ENCODE assay signal across 7 mouse cellular contexts in the genomic region with DNA sequence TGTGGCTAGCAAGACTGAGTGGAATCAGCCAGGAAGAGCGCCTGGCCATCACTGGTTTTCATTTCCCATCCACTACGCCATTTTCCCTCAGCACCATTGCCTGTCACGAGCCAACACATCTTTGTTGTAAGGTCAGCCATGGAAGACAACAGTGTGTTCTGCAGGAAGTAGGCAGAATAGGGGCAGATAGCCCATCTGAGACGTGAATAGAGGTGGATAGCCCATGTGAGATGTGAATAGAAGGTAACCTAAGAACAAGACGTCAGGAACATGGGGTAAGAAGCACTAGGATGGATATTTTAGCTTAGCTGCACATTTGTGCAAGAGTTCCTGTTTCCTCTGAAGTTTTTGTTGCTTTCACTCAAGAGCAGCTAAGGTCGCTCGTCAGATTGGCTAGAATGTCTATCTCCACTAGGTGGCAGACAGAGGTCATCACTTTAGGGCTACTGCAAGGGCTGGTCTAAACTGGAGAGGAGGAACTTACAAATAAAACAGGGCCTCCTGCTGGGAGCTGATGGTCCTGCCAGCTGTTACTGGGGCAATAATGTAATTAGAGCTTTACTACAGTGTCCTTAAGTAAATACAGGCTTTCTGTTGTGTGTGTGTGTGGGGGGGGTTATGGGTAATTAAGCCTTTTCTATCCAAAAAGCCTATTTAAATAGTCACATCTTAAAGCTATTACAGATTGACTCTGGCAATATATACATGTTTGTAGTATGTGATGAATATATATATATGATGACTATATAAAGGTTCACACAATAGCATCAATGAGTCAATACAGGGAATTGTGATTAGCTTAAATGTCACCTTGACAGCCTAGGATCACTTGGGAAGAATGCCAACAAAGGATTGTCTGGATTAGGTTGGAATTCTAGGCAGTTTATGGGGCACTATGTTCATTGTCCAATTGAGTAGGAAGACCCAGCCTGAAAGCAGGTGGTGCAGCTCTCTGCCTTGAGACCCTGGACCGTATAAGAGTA. TPM values are rescaled to one million over a fixed set of nuclear protein-coding genes. Genes with fewer than 3 reads are reported as not detected.
DNase-seq lines count a peak whose midpoint lies in the region; ATAC-seq lines count a peak whose summit lies in the region.

No protein-coding gene starts in this region.

- peak; percentile 99 for ATAC-seq in inflammation-experienced regulatory T-cells, adult 6 months
- peak; percentile 99 for ATAC-seq in megakaryocyte progenitor cell, adult 5-6 weeks (replicated peaks; ENCODE audit: poor library complexity)

- intact Hi-C loops in left cerebral cortex, postnatal 10 days (cut with DNase I), result loop anchor here (1.0 to 5.0 kb wide), 2 partner anchors 40 to 146 kb away; no protein-coding TSS in a partner anchor

- peak; percentile 67 for DNase-seq in WW6 (ENCODE audit: low read depth, low spot score)
- peak; percentile 34 for DNase-seq in cerebellum, adult 9-11 months
- peak; percentile 6 to 42 for DNase-seq in frontal cortex, postnatal 25 days (ENCODE audit: low spot score in 2 of 2)
- peak; percentile 66 to 82 for DNase-seq in left cerebral cortex, postnatal 10 days (ENCODE audit: extremely low spot score in 1 of 2, low spot score in 2 of 2)
- DNase-seq in right cerebral cortex, postnatal 4 days, result peak; percentile 36

RNA-seq across cellular contexts. Expression of gene Itih5, which starts 10.6 kb away (rescaled TPM):
- 10 to 100 TPM in 1 of 3 experiments, 1 to 10 TPM in 2; 6.5 to 11.0 (median 7.3) TPM for polyA plus RNA-seq in inflammation-experienced regulatory T-cells, adult 6 months (2017; shearing (Covaris generic))
- total RNA-seq in left cerebral cortex, postnatal 10 days (2021), result 10 to 100 TPM in 1 of 2 experiments, 1 to 10 TPM in 1; 9.2 to 12.0 TPM
- total RNA-seq in megakaryocyte progenitor cell, adult 5-6 weeks (2015), result 4.9 and 5.9 TPM in 2 replicates
- 4.8 and 6.8 TPM in 2 replicates for total RNA-seq in megakaryocyte progenitor cell, adult 5-6 weeks (2017)

RNA-seq across cellular contexts. Expression of gene Itih2, which starts 11.6 kb away (rescaled TPM):
- polyA plus RNA-seq in inflammation-experienced regulatory T-cells, adult 6 months (2017; shearing (Covaris generic)), result not detected
- 1 to 10 TPM; 3.3 to 3.5 TPM for total RNA-seq in left cerebral cortex, postnatal 10 days (2021)
- not detected in 2 replicates for total RNA-seq in megakaryocyte progenitor cell, adult 5-6 weeks (2015)
- total RNA-seq in megakaryocyte progenitor cell, adult 5-6 weeks (2017), result not detected in 2 replicates

Comparison
In these comparisons a context has a peak if more than half of its experiments do, and no peak if none do; other contexts are left out.
1. Peak in every context shown above with its lines: DNase-seq and ATAC-seq.
2. DNase-seq: peak in every context shown above with its lines; median percentile 74 in left cerebral cortex, postnatal 10 days; 67 in WW6; 36 in right cerebral cortex, postnatal 4 days; 34 in cerebellum, adult 9-11 months; 24 in frontal cortex, postnatal 25 days.
3. RNA of gene Itih2, which starts 11.6 kb away (total RNA-seq): 3.3 to 3.5 TPM in left cerebral cortex, postnatal 10 days; not detected in megakaryocyte progenitor cell, adult 5-6 weeks; every median in the first group is over 4 times any median in the second.